Mouse (Mus musculus) intestine, embryonic 15.5 days (tissue): ENCODE data around the gene Csad. TPM values are rescaled to one million over a fixed set of nuclear protein-coding genes. Genes with fewer than 3 reads are reported as not detected.
A peak's percentile ranks its signal among the peaks of the same experiment; 100 is the strongest.
"Not testable (repeated sequence)": the region's sequence is repeated elsewhere in the genome, so short reads cannot be mapped to it uniquely, and the experiment has no call there.

Source experiments
- ATAC-seq: fragments of 200-750 bp; cut with Nextera tagmentation; 2 replicates; pipeline ENCODE4 v1.8.0; 2017; ENCODE audit warnings: moderate TSS enrichment, moderate library complexity
- H3K27ac ChIP-seq: fragments of 300-500 bp; sonication (generic); 2 replicates; pipeline ENCODE4 v1.5.1; 2015; ENCODE audit warnings: mild to moderate bottlenecking, inconsistent platforms
- H3K27me3 ChIP-seq: fragments of 300-500 bp; sonication (generic); replicated peaks from 2 replicates; pipeline ENCODE4 v1.6.1; 2015; ENCODE audit warnings: inconsistent platforms
- H3K36me3 ChIP-seq: fragments of 300-500 bp; sonication (generic); 2 replicates; pipeline ENCODE4 v1.6.1; 2015; ENCODE audit warnings: inconsistent platforms
- H3K4me1 ChIP-seq: fragments of 300-500 bp; sonication (generic); replicated peaks from 2 replicates; pipeline ENCODE4 v1.6.1; 2015; ENCODE audit warnings: inconsistent platforms
- H3K4me2 ChIP-seq: fragments of 300-500 bp; sonication (generic); replicated peaks from 2 replicates; pipeline ENCODE4 v1.6.1; 2015; ENCODE audit warnings: mild to moderate bottlenecking, inconsistent platforms
- H3K4me3 ChIP-seq: fragments of 300-500 bp; sonication (generic); replicated peaks from 2 replicates; pipeline ENCODE4 v1.5.1; 2015; ENCODE audit warnings: inconsistent platforms
- H3K9ac ChIP-seq: fragments of 300-500 bp; sonication (generic); 2 replicates; pipeline ENCODE4 v1.6.1; 2015; ENCODE audit warnings: inconsistent platforms
- H3K9me3 ChIP-seq: fragments of 300-500 bp; sonication (generic); 2 replicates; pipeline ENCODE4 v1.6.1; 2016; ENCODE audit warnings: inconsistent platforms
- WGBS: fragments of 180-500 bp; shearing (Covaris S2); methylation state at CpG from one replicate; pipeline ENCODE4 v1.1.7; 2015; 5-methylcytosine and 5-hydroxymethylcytosine counted together
- polyA plus RNA-seq: library from polyadenylated mRNA; unstranded; fragments of >200 nt; fragmentation: Nextera tagmentation; extraction: Ambion mirVana; gene quantifications from 2 replicates; pipeline ENCODE4 v1.2.1, GENCODE M21; 2015

Csad gene
- polyA plus RNA-seq, 1 experiment from 2014 or later = 45.8 TPM

DNA sequence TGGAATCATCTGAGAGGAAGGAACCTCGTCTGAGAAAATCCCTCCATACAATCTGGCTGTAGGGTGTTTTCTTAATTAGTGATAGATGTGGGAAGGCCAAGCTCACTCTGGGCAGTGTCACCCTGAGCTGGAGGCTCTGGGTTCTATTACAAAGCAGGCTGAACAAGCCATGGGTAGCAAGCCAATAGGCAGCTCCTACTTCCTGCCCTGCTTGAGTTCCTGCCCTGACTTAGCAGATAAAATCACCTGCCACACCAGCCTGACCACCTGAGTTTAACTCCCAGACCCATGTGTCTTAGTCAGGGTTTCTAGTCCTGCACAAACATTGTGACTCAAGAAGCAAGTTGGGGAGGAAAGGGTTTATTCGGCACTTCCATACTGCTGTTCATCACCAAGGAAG lies 35.5 kb downstream of the Csad start:
- Histone ChIP-seq H3K27me3 (no peaks in the 10 kb centered on the region), H3K9me3 (no peaks in the 10 kb centered on the region), H3K36me3 (no peaks in the 10 kb centered on the region), H3K4me2 (no peak overlapping the region), H3K4me3 (no peak overlapping the region), H3K27ac (no peak overlapping the region), H3K9ac (no peak overlapping the region), H3K4me1 (peaks cover 8% of the 10 kb centered on the region; the same call in 1 of the 2 replicates)
- 48% methylated on average over 2 of the region's 2 CpGs for WGBS
- ATAC-seq = no peak

DNA sequence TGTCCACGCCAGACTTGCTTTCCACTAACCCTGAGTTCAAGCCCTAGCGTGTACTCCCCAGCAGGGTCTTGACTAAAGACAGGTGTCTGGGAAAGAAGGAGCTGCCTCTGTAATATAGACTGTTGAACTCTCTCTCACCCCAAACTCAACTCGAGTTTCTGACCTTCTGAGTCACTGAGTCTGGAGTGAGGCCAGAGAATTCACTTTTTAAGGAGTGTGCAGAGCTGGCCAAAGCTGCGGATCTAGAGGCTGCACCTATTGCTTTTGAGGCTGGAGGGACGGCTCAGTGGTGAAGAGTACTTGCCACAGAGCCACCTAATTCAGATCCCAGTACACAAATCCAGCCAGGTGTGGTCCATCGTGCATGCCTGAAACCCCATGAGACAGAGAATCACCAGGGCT lies 36.9 kb downstream of the Csad start:
- peaks cover 8% of the 10 kb centered on the region; the same call in 1 of the 2 replicates for H3K4me1 ChIP-seq
- H3K9ac ChIP-seq = no peak overlapping the region
- H3K36me3 ChIP-seq = no peaks in the 10 kb centered on the region
- ATAC-seq = peak; percentile 39; the same call in 1 of the 2 replicates
- H3K9me3 ChIP-seq = no peaks in the 10 kb centered on the region
- no peak overlapping the region for H3K4me2 ChIP-seq
- peak overlapping the region; percentile 15; the same call in 1 of the 2 replicates for H3K27ac ChIP-seq
- WGBS = 33% methylated on average over 6 of the region's 6 CpGs
- H3K4me3 ChIP-seq = no peak overlapping the region
- no peaks in the 10 kb centered on the region for H3K27me3 ChIP-seq

DNA sequence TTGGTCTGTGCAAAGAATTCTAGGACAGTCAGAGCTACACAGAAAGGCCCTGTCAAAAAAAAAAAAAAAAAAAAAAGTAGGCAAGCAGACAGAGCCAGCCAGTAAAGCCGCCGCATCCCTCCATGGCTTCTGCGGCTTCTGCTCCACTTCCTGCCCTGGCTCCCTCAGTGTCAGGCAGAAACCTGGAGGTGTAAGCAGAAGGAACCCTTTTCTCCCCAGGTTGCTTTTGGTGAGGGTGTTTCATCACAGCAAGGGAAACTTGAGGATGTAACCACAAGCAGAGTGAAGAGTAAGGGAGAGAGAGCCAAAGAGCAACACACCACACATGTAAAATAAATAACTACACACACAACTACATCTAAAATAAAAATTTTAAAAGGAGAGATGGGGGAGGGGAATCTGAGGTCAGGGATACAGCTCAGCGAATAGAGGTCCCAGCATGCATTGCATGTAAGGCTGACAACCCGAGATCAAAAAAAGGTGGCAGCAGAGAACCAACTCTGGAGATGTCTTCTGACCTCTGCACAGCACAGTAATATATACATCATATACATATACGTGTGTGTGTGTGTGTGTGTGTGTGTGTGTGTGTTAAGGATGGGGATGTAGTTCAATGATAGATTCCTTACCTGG lies 38.9 kb downstream of the Csad start:
- no peak for ATAC-seq
- H3K36me3 ChIP-seq = no peaks in the 10 kb centered on the region
- peaks cover 8% of the 10 kb centered on the region; the same call in 1 of the 2 replicates for H3K4me1 ChIP-seq
- H3K9ac ChIP-seq = no peak overlapping the region
- no peaks in the 10 kb centered on the region for H3K27me3 ChIP-seq
- H3K4me3 ChIP-seq = no peak overlapping the region
- H3K27ac ChIP-seq = no peak overlapping the region
- 42% methylated on average over 6 of the region's 6 CpGs for WGBS
- no peaks in the 10 kb centered on the region for H3K9me3 ChIP-seq
- no peak overlapping the region for H3K4me2 ChIP-seq

DNA sequence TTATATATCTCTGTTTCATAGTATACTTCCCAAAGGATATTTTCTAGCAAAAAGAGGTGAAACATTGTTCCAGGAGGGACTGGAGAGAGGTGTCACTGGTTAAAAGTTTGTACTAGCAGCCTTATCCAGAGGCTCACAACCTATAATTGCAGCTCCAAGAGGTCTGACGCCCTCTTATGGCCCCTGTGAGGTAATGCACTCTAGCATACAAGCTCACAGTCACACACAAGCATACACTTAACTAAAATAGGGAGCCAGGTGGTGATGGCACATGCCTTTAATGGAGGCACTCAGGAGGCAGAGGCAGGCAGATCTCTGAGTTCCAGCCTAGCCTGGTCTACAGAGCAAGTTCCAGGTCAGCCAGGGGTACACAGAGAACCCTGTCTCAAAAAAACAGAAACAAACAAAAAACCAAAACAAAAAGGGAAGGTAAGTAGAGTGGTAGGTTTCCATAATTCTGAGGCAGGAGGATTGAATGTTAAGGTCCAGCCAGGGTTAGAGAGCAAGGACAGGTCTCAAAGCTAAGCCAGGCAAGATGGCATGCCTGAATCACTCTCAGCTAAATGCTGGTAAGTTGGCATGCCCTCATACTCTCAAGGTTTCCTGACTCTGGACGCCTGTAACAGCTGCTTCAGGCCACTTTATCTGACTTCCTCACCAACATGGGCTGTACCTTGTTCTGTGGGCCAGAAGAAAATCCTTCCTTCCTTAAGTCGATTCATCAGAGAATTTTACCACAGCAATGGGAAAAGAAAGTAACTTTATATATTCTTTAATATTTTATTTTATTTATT lies 40.4 kb downstream of the Csad start:
- 54% methylated on average over 3 of the region's 3 CpGs for WGBS

DNA sequence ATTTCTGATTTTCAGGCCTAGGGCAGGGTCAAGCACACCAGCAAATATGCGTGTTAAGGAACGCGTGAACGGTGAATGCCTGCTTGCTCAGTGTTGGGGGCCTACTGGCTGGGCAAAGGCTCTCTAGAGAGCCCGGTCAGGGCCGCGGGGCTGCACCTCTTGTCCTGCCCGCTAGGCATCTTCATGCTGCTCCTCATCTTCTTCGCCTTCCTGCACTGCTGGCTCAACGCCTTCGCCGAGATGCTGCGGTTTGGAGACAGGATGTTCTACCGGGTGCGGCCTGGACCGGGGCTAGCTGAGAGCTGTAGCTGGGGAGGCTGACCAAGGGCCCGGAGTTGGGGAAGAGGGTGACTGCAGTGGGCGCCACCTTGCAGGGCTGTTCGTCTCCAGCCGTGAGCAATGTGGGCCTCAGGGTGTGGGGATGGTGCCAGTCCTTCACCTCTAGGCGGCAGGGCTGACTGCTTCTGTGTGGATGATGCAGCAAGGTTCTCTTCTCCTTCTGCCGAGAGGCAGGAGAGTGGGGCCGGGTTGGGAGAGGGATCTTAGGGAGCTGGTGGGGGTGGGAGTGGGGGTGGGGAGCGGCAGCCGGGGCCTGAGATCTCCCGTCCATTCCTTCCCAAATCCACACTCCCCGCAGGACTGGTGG lies 44.0 kb downstream of the Csad start:
- no peaks in the 10 kb centered on the region for H3K9me3 ChIP-seq
- no peaks in the 10 kb centered on the region for H3K4me1 ChIP-seq
- no peak overlapping the region for H3K4me2 ChIP-seq
- no peaks in the 10 kb centered on the region for H3K36me3 ChIP-seq
- H3K27me3 ChIP-seq = no peaks in the 10 kb centered on the region
- ATAC-seq = no peak
- no peak overlapping the region for H3K9ac ChIP-seq
- 64% methylated on average over 27 of the region's 27 CpGs for WGBS
- no peak overlapping the region for H3K4me3 ChIP-seq
- no peak overlapping the region for H3K27ac ChIP-seq

More for the DNA sequence above, 40.4 kb downstream of the Csad start:
- H3K4me1 ChIP-seq = peaks cover 8% of the 10 kb centered on the region; the same call in 1 of the 2 replicates
- no peaks in the 10 kb centered on the region for H3K27me3 ChIP-seq
- H3K27ac ChIP-seq = no peak overlapping the region
- no peak overlapping the region for H3K4me3 ChIP-seq
- no peaks in the 10 kb centered on the region for H3K9me3 ChIP-seq
- H3K36me3 ChIP-seq = no peaks in the 10 kb centered on the region
- no peak for ATAC-seq
- no peak overlapping the region for H3K4me2 ChIP-seq
- no peak overlapping the region for H3K9ac ChIP-seq

DNA sequence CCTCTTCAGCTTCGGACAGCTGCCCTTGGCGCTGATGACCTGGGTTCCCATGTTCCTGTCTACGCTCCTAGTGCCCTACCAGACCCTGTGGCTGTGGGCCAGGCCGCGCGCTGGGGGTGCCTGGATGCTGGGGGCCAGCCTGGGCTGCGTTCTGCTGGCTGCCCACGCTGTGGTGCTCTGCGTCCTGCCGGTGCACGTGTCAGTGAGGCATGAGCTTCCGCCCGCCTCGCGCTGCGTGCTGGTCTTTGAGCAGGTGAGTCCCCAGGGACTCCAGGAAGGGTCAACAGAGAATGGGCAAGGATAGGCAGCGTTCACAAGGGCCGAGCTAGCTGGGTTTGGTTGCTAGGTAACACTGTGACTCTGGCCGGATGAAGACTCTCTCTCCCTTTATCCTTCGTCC lies 47.7 kb downstream of the Csad start:
- Histone ChIP-seq H3K4me3 (no peak overlapping the region), H3K4me1 (no peaks in the 10 kb centered on the region), H3K27ac (no peak overlapping the region), H3K9me3 (no peaks in the 10 kb centered on the region), H3K27me3 (no peaks in the 10 kb centered on the region), H3K4me2 (no peak overlapping the region), H3K36me3 (no peaks in the 10 kb centered on the region), H3K9ac (no peak overlapping the region)
- ATAC-seq = no peak
- 41% methylated on average over 20 of the region's 20 CpGs for WGBS

DNA sequence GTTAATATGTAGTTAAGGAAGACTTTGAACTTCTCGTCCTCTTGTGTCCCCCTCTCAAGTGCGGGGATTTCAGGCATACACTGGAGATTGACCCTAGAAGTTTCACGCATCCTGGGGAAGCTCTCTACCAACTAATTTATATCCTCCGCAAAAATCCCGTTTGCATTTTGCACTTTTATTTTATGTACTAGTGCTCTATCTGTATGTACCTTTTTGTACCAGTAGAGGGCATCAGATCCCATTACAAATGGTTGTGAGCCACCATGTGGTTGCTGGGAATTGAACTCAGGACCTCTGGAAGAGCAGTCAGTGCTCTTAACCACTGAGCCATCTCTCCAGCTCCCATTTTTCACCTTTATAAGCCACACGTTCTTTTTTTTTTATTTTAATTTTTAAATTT lies 49.5 kb downstream of the Csad start:
- not testable (repeated sequence) for ATAC-seq, H3K9ac ChIP-seq, H3K27me3 ChIP-seq, H3K27ac ChIP-seq, H3K4me3 ChIP-seq, H3K36me3 ChIP-seq, H3K9me3 ChIP-seq, H3K4me2 ChIP-seq
- peaks cover 10% of the 10 kb centered on the region for H3K4me1 ChIP-seq
- WGBS = 93% methylated on average over 6 of the region's 6 CpGs

DNA sequence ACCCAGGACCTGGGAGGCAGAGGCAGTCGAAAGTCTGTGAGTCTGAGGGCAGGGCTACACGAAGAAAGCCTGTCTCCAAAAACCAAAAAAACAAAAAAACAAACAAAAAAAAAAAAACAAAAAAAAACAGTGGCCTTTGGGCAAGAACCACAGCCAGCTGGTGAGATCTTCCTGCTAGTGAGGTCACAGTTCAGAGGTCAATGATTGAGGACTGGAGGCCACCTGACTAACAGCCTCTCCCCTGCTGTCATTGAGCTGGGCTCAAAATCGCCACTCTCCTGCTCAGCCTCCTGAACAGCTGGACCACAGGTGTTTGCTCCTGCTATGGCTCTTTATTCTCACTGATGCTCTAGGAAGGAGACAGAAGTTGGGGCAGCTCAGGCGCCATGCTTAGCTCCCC lies 51.9 kb downstream of the Csad start:
- H3K9me3 ChIP-seq = no peaks in the 10 kb centered on the region
- no peak overlapping the region for H3K4me3 ChIP-seq
- 57% methylated on average over 4 of the region's 4 CpGs for WGBS
- H3K9ac ChIP-seq = no peak overlapping the region
- peaks cover 23% of the 10 kb centered on the region for H3K4me1 ChIP-seq
- no peak for ATAC-seq
- H3K4me2 ChIP-seq = no peak overlapping the region
- H3K27me3 ChIP-seq = no peaks in the 10 kb centered on the region
- no peak overlapping the region for H3K27ac ChIP-seq
- no peaks in the 10 kb centered on the region for H3K36me3 ChIP-seq

DNA sequence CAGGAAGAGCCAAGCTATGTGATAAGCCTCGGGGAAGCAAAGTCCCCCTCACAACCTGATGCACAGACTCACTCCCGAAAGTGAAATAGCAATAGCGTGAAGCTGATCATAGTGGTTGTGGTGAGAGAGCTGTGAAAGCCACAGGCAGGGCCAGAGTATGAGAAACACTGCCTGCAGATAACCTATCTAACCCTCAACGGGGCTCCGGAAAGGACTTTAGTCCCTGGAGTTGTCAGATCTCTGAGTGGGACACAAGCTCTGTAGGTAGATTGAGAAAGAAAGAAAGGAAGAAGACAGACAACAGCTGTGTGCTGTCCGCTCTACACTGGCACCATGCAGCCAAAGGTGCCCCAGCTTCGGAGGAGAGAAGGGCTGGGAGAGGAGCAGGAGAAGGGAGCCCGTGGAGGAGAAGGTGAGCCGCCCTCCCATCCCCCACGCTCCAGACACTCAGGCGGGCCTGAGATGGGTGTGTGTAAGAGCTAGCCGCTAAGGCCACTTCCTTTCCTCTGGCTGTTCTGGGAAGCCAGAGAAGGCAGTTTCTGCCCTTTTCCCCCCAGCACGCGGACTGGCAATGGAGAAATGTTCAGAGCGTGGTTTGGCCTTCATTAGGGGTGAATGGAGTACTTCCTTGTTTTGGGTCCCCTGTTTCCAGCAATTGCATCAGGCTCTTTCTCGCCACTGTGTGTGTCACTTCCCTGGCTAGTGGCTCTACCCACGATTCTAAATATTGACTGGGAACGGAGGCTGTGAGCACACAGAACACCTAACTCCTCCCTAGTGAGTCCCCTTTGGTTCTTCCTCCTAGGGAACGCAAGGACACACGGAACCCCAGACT lies 54.0 kb downstream of the Csad start, which contains the start of gene Soat2:
Gene Soat2, plus strand, starts transcription at position 226 of the 835 bp plus-strand sequence.
- WGBS = 30% methylated on average over 20 of the region's 20 CpGs
- no peaks in the 10 kb centered on the region for H3K9me3 ChIP-seq
- peaks cover 23% of the 10 kb centered on the region for H3K4me1 ChIP-seq
- peak within 1 kb of the TSS; percentile 28 for H3K9ac ChIP-seq
- peak within 1 kb of the TSS; percentile 53 for H3K4me2 ChIP-seq
- peak within 1 kb of the TSS; percentile 22 for H3K4me3 ChIP-seq
- H3K27me3 ChIP-seq = peaks cover 4% of the 10 kb centered on the region; the same call in 1 of the 2 replicates
- no peaks in the 10 kb centered on the region for H3K36me3 ChIP-seq
- peak within 1 kb of the TSS; percentile 81 for H3K27ac ChIP-seq
- ATAC-seq = peak; percentile 83

DNA sequence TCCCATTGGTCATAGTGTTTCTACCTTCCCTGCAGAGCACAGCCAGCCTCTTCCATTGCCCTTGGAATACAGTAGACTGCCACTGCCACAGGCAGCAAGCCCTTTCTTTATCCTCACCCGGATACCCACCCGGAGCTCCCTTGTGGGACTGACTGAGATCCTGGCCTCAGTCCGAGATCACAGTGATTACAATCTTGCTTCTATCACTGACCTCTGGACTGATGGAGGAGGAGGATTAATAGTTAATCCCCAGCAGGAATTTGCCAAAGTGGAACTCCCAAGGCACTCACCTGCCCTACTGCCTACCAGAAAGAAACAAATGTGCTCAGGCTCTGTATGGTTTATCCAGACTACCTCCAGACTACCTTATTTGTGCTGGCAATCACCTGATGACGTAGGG lies 55.0 kb downstream of the Csad start:
- Histone ChIP-seq H3K9me3 (no peaks in the 10 kb centered on the region), H3K36me3 (no peaks in the 10 kb centered on the region), H3K4me3 (no peak overlapping the region), H3K27me3 (peaks cover 13% of the 10 kb centered on the region), H3K27ac (peak overlapping the region; percentile 81; the same call in 1 of the 2 replicates), H3K4me1 (peaks cover 26% of the 10 kb centered on the region), H3K9ac (no peak overlapping the region), H3K4me2 (peak overlapping the region; percentile 53; the same call in 1 of the 2 replicates)
- ATAC-seq = peak; percentile 26; the same call in 1 of the 2 replicates
- WGBS = 50% methylated on average over 4 of the region's 4 CpGs

DNA sequence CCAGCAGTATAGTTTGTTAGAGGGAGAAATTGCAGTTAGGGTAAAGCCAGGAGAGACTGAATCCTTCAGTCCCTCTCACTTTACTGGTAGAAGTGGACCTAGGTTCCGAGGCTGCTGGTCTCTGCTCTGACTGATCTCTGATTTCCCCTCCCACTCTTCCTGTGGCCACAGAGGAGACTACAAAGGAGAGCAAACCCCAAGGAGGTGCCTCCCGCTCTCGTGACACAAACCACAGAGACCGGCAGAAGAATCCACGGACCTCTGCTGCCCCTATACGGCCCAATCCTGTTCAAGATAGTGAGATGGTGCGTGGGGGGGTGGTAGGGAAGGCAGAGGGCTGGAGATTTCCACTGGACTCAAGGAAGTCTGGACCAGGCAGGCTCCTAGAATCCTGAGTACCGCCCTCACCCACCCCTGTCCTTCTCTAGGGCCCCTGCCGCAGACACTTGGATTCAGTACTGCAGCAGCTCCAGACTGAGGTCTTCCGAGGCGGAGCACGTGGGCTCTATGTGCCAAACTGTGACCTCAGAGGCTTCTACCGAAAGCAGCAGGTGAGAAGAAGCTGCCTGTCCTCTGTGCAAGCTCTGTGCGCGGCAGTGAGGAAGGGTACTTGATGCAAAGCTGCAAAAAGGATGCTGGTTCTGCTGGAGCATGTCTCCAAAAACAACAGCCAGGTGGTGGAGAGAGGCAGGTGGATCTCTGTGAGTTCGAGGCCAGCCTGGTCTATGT lies 56.7 kb downstream of the Csad start:
- no peak overlapping the region for H3K4me3 ChIP-seq
- no peak overlapping the region for H3K4me2 ChIP-seq
- peaks cover 36% of the 10 kb centered on the region for H3K4me1 ChIP-seq
- 65% methylated on average over 16 of the region's 16 CpGs for WGBS
- no peak for ATAC-seq
- peaks cover 24% of the 10 kb centered on the region for H3K27me3 ChIP-seq
- H3K27ac ChIP-seq = no peak overlapping the region
- H3K36me3 ChIP-seq = no peaks in the 10 kb centered on the region
- 0 out of 2 replicates have a peak overlapping the region, but pooled peaks have one; percentile 3 for H3K9ac ChIP-seq
- no peaks in the 10 kb centered on the region for H3K9me3 ChIP-seq
